Mouse (Mus musculus) stomach, postnatal 0 days (tissue): ENCODE measurements around the gene Wasf2.

Experiments used
- CTCF ChIP-seq: IDR thresholded peaks from 2 replicates; pipeline ENCODE4 v1.5.1; 2016; ENCODE audit warnings: antibody characterized with exemption, low read depth, mild to moderate bottlenecking, moderate library complexity
- EP300 ChIP-seq: optimal IDR thresholded peaks from 2 replicates; pipeline ENCODE3; 2016; ENCODE audit warnings: antibody characterized with exemption

DNA sequence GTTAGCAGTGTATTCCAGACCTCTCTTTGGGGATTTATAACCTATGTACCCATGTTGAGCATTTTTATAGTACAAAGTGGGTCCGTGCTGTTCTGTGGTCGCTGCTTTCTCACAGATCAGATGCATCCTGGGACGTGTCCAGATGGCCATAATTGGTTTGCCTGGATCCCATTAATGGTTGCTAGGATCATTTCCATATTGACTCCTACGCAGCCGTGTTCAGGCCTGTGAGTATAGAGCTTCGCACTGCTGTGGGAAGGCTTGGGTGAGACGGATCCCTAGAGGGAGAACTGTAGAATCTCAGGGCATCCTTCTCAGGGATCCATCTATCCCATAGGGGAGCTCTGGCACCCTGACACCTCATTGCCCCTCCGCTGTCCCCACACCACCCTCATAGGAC is 99.3 kb downstream of the Wasf2 start:
- no peak for TF ChIP-seq CTCF
- TF ChIP-seq EP300: no peak
